13 mouse cellular contexts compared by ENCODE assay signal in the genomic region with DNA sequence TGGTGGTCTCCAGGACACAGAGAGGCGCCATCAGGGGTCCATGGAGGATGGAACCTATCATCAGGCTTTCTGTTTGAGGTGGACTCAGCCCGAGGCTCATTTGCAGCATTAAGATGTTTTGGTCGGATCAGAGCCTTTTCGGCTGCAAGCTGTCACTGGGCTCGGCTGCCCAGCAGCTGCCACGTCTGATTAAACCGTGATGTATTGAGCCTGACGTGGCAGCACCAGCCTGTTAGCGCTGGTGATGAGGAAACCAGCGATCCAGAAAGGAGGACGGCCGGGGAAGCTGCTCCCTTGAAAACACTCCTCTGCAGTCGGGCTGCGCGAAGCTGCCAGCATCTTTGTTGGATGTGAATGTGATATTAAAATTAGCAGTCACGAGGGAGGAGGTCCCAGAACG. TPM values are rescaled to one million over a fixed set of nuclear protein-coding genes. Genes with fewer than 3 reads are reported as not detected.
A peak's percentile ranks its signal among the peaks of the same experiment; 100 is the strongest.
DNase-seq lines count a peak whose midpoint lies in the region; ATAC-seq lines count a peak whose summit lies in the region.
"Had no signal": no experiment of that assay in that cellular context is flagged by ENCODE, and none has a peak within 500 bp of the region (broad histone marks: within the 10 kb centered on the region; RNA-seq: fewer than 3 reads in every experiment).

No protein-coding gene starts in this region.

- no peak; the same call in 1 of the 2 replicates for ATAC-seq in hindbrain, embryonic 11.5 days (ENCODE audit: low FRiP score)
- 0 out of 2 replicates have a peak, but pooled peaks have one; percentile 27 for ATAC-seq in midbrain, embryonic 12.5 days (ENCODE audit: low FRiP score, low read depth)

- 71% methylated on average over 17 of the region's 17 CpGs for WGBS in hindbrain, embryonic 11.5 days
- WGBS in hindbrain, embryonic 10.5 days: 73% methylated on average over 17 of the region's 17 CpGs
- 44% methylated on average over 17 of the region's 17 CpGs for WGBS in midbrain, embryonic 12.5 days

- no peaks in the 10 kb centered on the region for H3K27me3 ChIP-seq in hindbrain, embryonic 11.5 days (ENCODE audit: control insufficient read depth, insufficient read depth, low read length)
- H3K27me3 ChIP-seq in hindbrain, embryonic 10.5 days (ENCODE audit: insufficient read depth, poor library complexity, severe bottlenecking): no peaks in the 10 kb centered on the region
- no peaks in the 10 kb centered on the region for H3K27me3 ChIP-seq in midbrain, embryonic 12.5 days
- H3K27me3 ChIP-seq: limb, embryonic 15.5 days; neural tube, embryonic 12.5 days had no signal

- no peak overlapping the region for H3K9ac ChIP-seq in hindbrain, embryonic 11.5 days (ENCODE audit: low read depth, low read length)
- H3K9ac ChIP-seq in midbrain, embryonic 12.5 days (replicated peaks): no peak overlapping the region
- H3K9ac ChIP-seq: limb, embryonic 15.5 days; neural tube, embryonic 12.5 days had no signal

- H3K27ac ChIP-seq in hindbrain, embryonic 11.5 days (ENCODE audit: low read depth, low read length): no peak overlapping the region
- H3K27ac ChIP-seq in hindbrain, embryonic 10.5 days: no peak overlapping the region
- H3K27ac ChIP-seq in midbrain, embryonic 12.5 days (replicated peaks): peak overlapping the region; percentile 35; the same call in 1 of the 2 replicates
- H3K27ac ChIP-seq: limb, embryonic 15.5 days; neural tube, embryonic 12.5 days had no signal

- H3K4me1 ChIP-seq in hindbrain, embryonic 11.5 days (replicated peaks; ENCODE audit: control insufficient read depth, insufficient read depth, low read length): no peaks in the 10 kb centered on the region
- no peaks in the 10 kb centered on the region for H3K4me1 ChIP-seq in hindbrain, embryonic 10.5 days (replicated peaks)
- H3K4me1 ChIP-seq in midbrain, embryonic 12.5 days: peaks cover 5% of the 10 kb centered on the region; the same call in 1 of the 2 replicates
- H3K4me1 ChIP-seq: limb, embryonic 15.5 days; neural tube, embryonic 12.5 days had no signal

- no peaks in the 10 kb centered on the region for H3K9me3 ChIP-seq in hindbrain, embryonic 11.5 days (ENCODE audit: control insufficient read depth, low read length)
- no peaks in the 10 kb centered on the region for H3K9me3 ChIP-seq in hindbrain, embryonic 10.5 days
- no peaks in the 10 kb centered on the region for H3K9me3 ChIP-seq in midbrain, embryonic 12.5 days
- H3K9me3 ChIP-seq: limb, embryonic 15.5 days; neural tube, embryonic 12.5 days had no signal

- no peaks in the 10 kb centered on the region for H3K36me3 ChIP-seq in hindbrain, embryonic 11.5 days (ENCODE audit: control insufficient read depth, insufficient read depth, low read length)
- no peaks in the 10 kb centered on the region for H3K36me3 ChIP-seq in hindbrain, embryonic 10.5 days
- no peaks in the 10 kb centered on the region for H3K36me3 ChIP-seq in midbrain, embryonic 12.5 days
- H3K36me3 ChIP-seq: limb, embryonic 15.5 days; neural tube, embryonic 12.5 days had no signal

- peak; percentile 31 for DNase-seq in hindbrain, embryonic 11.5 days (ENCODE audit: low spot score)
- no peak for DNase-seq in hindbrain, embryonic 10.5 days (ENCODE audit: low spot score)
- DNase-seq in Muller cell, postnatal 12 days (ENCODE audit: inconsistent ontology term): peak; percentile 16
- peak; percentile 80 to 85 for DNase-seq in cerebellum, postnatal 10 days
- DNase-seq in B cell, adult 2 months: no peak
- DNase-seq in thymus, adult 18-20 months: no peak
- DNase-seq: kidney, adult 8-10 months; right cerebral cortex, postnatal 25 days; thymus, postnatal 14 days had no signal

- no peak overlapping the region for H3K4me2 ChIP-seq in hindbrain, embryonic 11.5 days (replicated peaks; ENCODE audit: low read depth, low read length)
- peak overlapping the region; percentile 15; the same call in 1 of the 2 replicates for H3K4me2 ChIP-seq in midbrain, embryonic 12.5 days (replicated peaks)
- H3K4me2 ChIP-seq: limb, embryonic 15.5 days; neural tube, embryonic 12.5 days had no signal

- H3K4me3 ChIP-seq in hindbrain, embryonic 11.5 days (ENCODE audit: low read depth, low read length): no peak overlapping the region
- H3K4me3 ChIP-seq in hindbrain, embryonic 10.5 days: no peak overlapping the region
- no peak overlapping the region for H3K4me3 ChIP-seq in midbrain, embryonic 12.5 days
- H3K4me3 ChIP-seq: limb, embryonic 15.5 days; neural tube, embryonic 12.5 days had no signal

RNA-seq across cellular contexts. Expression of a gene that starts 29.4 kb away (rescaled TPM):
- not detected in 2 replicates for polyA plus RNA-seq in hindbrain, embryonic 11.5 days (2014; fragmentation: Nextera tagmentation; extraction: Ambion mirVana)
- not detected in 2 replicates for polyA plus RNA-seq in hindbrain, embryonic 10.5 days (2016; fragmentation: Nextera tagmentation; extraction: Ambion mirVana)
- not detected in 2 replicates for polyA plus RNA-seq in midbrain, embryonic 12.5 days (2016; fragmentation: Nextera tagmentation; extraction: Ambion mirVana)
- polyA plus RNA-seq: limb, embryonic 15.5 days; lung, embryonic 16.5 days; neural tube, embryonic 12.5 days had no signal

Comparison
In these comparisons a context has a peak if more than half of its experiments do, and no peak if none do; other contexts are left out.
1. DNase-seq: peak in hindbrain, embryonic 11.5 days (single experiment), Muller cell, postnatal 12 days (single experiment) and cerebellum, postnatal 10 days (2 of 2); none in hindbrain, embryonic 10.5 days (single experiment), B cell, adult 2 months (0 of 2) and thymus, adult 18-20 months (0 of 2).